Mouse (Mus musculus): Measurements from ENCODE around the gene 1700092M07Rik.

Gene 1700092M07Rik

DNA sequence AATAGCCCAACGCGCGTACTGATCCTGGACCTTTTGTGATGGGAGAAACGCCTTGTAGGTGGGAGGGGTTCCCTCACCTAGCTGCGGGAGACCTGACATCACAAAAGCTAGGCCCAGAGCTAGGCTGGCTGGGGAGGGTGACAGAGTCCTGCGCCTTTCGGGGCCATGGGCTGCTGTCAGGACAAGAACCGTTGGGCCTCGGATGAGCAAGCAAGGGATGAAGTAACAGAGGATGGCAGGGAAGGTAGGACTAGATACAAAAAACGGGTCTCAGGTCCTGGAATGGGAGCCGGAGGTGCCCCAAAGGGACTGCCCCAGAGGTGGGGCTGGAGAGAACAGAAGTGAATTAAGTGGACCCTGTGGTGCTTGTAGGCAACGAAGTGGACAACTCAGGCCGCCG is at the start of gene 1700092M07Rik:
TSS of gene 1700092M07Rik (plus strand) at position 116 of the 400 bp plus-strand sequence.
- DNase-seq = no peak

DNA sequence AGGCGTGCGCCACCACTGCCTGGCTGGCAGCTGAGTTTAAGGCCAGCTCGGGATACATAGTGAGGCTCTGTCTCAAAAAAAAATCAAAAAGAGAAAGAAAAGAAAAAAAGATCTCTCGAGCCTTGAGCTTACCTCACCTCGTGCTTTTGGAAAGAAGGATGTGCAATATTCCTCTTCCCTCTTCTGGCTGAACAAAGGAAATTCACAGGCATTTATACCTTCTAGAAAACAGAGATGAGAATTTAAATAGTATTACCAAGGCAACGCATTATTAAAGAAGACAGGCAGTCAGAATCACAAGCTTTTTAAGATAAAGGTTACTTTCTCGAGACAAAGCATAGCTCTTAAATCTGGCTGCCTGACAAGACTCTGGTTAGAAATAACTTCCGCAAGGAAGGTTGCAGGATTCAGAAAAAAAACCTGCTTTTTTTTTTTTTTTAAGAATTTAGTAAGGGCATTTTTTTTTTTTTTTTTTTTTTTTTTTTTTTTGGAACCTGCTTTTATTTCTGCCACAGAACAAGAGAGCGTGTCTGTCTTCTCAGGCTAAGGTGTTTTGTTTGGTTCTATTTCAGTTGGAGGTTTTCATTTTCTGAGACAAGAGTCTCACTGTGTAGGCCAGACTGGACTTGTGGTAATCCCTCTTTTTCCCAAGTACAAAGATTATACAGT is 48.5 kb upstream of the 1700092M07Rik start:
- no peak for DNase-seq

DNA sequence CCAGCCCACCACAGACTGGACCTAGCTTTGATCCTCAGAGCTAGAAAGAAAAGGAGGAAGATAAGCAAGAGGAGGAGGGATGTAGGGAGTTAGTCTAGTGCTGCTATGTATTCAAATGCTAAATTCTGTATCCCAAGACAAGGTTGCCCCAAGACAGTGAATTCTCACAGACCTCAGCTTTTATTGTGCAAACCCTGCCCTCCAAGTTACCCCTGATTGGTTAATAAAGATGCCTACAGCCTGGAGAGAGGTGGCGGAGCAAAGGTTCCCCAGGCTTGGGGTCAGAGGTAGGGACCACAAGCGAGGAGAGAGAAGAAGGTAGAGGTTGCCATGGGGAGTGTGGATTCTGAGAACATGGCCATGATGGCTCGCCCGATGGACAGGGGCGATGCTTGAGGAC is 47.8 kb upstream of the 1700092M07Rik start:
- no peak for DNase-seq

DNA sequence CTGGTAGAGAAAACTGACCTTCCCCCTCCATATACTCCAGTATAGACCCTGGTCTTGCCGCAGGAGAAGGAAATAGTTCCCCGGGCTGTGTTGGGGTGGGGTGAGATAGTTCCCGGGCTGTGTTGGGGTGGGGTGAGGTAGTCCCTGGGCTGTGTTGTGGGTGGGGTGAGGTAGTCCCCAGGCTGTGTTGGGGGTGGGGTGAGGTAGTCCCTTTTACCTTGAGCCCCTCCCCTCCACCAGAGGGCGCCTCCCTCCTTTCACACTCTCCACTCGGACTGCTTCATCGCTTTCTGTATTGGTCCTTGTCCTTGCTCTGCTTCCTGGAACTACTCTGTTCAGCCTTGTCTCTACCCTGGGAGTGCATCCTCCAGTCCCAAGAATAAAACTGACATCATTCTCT is 45.2 kb upstream of the 1700092M07Rik start:
- no peak for DNase-seq

DNA sequence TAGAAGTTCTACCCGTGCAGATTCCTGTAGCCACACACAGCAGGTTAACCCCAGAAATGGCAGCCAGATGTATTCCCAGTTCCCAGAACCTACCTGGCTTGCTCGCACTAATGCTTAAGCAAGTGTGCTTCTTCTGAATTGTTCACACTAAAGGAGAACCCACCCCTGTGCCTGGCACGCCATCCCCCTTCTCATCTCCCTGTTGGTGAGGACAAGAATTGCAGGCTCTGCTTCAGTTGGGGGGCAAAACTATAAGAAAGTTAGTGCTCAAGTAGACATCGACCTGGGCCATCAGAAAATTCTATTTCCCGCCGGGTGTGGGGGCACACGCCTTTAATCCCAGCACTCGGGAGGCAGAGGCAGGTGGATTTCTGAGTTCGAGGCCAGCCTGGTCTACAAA is 40.9 kb upstream of the 1700092M07Rik start:
- DNase-seq = no peak

DNA sequence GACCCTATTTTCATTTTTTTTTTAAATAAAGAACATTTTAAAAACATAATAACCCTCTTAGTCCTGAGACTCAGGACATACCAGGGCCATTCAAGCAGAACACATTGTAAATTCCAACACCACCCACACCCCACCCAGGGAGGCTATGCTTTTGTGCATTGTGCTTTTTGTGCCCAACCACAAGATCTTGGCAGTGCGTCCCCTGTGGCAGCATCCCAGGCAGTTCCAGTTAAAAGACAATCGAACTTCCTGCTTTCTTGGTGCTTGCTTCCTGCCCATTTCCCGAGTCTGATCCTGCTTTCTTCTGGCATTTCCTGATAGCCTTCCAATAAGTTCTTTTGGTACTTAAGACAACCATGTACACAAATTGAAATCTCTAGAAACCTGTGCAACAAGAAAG is 38.1 kb upstream of the 1700092M07Rik start:
- no peak for DNase-seq

DNA sequence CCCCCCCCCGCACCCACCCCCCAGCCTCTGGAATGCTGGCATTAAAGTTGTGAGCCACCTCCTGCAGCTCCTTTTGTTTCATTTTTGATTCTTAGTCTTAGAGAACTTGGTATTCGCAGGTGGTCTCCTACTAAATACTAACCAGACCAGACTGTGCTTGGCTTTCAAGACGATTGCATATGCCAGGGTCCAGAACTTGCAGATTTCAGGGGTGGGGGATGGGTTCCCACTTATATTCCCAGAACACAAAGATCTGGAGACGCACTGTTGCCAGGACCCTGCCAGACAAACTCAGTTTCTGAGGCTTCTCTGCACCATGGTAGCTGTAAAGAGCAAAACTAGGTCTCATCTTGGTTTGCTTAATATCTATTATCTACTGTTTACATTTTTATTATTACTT is 36.9 kb upstream of the 1700092M07Rik start:
- DNase-seq = no peak

DNA sequence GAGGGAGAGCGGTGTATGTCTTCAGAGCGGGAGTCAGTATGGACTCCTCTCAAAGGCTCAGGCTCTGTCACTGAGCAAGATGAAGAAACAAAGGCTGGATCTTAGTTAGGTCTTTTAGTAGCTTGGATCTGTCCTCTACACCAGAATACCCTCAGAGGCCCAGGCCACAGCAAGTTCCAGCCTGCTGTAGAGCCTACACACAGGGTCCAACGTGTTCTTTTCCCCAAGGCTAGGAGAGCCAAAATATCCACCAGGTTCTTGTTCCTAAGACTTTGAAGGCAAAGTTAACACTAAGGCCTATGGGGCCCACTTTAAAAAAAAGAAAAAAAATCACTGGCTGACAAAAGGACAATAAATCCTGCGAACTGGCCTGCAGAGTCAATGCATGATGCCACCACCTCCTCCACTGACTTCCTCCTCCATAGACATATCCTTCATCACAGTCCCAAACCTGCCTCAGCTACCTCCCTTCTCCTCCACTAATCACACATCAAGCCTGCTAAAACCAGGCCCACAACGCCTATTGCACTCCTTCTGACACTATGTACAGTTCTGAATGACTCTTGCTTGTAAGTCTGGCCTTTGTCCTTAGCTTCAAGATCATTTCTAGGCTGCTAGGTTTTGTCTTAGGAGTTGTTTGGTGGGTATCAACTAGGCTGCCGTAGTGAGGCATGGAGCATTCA is 35.4 kb upstream of the 1700092M07Rik start:
- DNase-seq = no peak

DNA sequence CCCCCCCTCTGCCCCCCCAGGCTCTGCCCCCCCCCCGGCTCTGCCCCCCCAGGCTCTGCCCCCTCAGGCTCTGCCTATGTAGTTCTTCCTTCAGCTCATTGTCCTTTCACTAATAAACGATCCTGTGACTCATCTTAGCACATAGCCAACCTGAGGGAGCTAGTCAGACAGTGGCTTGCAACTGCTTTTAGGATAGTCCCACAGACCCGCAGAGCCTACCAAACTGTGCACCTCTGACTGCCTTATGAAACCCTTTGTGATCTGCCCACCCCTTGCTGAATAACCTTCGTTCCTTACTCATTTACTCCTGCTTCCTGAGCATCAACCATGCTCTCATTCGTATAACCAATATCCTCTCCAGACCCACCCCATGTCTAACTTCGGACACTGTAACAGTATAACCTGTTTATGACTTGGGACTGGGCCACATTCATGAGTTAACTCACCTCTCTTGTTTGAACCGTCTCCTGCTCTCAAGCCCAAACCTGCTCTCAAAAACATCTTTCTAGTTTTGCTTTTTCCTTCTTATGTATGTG is 34.3 kb upstream of the 1700092M07Rik start:
- DNase-seq = no peak

DNA sequence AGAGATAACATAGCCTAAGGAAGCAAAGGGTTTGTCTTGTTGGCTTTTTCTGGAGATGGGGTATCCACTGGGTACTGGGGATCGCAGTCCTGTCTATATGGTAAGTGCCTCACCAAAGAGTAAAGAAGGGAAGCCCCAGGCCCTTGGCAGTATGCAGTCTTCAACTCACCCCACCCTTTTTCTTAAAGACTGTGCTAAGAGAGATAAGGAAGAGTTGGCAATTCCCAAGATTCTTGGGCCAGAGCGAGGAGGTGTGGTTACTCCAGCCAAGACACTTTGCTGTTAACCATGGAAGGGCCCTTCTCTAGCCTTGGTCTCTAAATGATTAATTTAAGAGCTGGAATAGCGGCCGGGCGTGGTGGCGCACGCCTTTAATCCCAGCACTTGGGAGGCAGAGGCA is 33.6 kb upstream of the 1700092M07Rik start:
- DNase-seq = no peak

DNA sequence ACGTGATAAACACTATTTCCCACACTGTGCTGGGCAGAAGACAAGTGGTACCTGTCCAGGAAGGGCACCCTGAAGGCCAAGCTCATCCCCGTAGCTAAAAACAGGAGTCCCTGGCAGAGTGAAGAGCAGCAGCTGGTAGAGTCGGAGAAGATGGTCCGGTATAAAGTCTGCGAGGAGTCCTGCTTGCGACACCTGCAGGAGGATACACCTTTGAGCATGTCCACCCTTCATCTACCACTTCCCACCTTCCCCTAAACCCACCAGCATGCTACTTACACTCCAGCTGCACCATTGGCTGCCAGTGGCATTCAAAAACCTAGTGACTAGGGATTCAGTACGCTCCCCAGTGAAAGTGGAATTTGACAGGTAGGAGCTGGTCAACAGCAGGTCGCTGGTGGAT is 31.6 kb upstream of the 1700092M07Rik start:
- DNase-seq = no peak

DNA sequence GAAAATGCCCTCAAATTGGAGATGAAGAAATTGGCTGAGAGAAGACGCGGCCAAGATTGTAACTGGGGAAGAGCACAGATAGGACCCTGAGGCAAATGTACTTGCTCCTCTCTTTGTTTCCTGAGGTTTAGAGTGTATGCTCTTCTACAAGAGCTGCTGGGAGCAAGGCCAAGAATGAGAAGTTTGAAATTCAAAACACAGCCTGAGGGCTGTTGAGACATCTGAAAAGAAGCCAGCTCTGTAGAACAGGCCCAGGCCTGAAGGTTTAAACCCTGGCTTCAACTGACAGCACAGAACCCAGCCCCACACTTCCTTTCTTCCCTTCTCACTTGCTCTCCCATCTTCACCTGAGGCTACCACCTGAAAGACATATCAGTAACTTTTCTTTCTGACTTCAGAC is 30.5 kb upstream of the 1700092M07Rik start:
- no peak for DNase-seq

DNA sequence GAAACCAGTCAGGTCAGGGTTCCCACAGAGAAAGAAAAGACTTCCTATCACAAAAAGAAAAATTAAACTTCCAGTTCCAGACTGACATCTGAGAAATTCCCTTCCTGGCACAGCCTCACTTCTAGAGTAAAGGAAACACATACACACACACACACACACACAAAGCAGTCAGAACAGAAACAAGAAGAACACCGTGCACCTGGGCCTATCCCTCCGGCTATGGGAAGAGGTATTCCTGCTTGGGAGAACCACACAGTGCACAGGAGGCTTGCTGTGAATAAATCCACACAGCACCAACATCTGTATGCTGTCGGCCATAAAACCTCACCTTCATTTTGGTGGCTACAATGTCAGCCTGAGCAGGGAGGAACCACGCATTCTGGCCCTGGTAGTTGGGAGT is 29.0 kb upstream of the 1700092M07Rik start:
- DNase-seq = no peak

DNA sequence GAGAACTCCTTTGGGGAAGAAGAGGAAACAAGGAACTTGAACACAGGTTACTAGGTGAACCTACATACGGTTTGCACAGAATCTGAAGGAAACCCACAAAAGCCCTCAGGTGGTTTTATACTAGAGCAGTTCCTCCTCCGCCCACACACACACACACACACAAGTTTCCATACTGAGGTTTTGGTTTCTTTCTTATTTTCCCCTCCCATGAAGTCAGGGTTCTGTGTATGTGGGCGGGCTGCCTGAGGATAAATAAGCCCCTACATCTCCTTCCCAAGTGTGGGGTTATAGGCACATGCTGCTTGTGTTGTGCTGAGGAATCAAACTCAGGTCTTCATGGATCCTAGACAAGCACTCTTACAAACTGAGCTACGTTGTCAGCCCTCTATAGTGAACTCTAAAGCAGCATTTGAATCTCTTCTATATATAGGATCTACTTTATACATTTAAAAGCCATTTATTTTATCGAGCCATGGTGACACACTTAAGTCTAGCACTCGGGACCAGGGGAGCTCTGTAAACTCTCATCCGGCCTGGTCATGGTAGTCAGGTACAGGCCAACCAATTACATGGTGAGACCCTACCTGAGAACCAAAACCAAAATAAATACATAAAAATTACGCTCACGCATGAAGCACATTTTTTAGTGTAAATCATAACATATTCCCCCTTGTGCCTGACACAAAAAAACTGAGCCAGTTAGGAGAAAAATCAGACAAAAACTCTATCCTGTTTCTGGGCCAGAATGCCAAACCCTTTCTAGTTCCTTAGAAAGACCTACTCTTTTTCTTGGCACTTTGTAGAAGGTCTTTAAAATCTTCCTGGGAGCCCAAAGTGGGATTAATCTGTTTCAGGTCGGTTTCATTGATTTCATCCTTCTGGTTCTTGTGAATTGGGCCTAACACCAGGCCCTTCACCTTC is 28.3 kb upstream of the 1700092M07Rik start:
- no peak for DNase-seq

DNA sequence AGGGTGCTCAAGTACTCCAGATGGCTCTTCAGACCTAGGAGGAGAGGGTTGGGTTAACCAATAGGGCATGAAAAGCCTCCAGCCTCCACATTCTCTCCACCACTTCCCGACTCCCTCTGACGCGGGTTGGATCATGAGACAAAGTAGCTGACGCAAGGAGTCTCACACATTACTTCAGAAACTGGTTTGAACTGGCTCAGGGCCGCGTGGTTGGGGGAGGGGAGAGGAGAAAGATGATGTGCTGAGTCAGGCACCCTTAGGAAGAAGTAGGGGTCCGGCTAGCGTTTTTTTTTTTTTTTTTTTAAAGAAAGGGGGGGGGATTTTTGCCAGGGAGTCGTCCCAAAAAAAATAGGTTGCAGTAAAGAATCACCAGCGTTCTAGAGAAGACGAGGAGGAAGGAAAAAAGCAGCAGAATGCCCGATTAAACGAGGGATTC is 27.6 kb upstream of the 1700092M07Rik start:
- DNase-seq = no peak

DNA sequence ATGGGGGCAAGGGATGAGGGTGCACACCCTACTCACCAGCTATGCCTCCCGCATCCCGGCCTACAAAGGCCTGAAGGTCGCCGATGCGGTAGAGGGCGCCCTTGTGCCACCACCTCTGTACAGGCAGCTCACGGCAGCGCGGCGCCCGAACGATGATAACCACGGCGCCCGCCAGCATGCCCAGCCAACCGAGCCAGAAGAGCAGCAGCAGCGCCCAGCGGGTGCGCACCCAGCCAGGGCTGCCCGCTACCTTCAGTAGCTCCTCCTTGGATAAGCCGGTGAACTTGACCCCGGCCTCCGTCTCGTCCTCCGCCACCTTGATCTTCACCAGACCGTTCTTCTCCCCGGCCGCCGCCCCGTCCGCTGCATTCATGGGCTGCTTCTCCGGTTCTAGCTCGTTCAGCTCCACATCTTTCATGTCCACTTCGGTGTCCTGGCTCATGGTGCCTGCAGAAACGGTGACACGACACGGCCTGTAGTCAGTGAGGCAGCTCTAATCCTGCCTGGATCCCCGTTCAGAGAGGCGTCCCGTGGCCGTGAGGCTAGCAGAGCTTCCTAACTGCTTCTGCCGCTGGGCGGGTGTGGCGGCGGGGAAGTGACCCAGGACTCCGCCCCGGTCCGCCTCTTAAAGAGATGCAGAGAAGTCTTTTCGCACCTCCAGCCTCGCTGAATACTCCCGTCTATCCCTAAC is 27.1 kb upstream of the 1700092M07Rik start:
- DNase-seq = peak; percentile 88

DNA sequence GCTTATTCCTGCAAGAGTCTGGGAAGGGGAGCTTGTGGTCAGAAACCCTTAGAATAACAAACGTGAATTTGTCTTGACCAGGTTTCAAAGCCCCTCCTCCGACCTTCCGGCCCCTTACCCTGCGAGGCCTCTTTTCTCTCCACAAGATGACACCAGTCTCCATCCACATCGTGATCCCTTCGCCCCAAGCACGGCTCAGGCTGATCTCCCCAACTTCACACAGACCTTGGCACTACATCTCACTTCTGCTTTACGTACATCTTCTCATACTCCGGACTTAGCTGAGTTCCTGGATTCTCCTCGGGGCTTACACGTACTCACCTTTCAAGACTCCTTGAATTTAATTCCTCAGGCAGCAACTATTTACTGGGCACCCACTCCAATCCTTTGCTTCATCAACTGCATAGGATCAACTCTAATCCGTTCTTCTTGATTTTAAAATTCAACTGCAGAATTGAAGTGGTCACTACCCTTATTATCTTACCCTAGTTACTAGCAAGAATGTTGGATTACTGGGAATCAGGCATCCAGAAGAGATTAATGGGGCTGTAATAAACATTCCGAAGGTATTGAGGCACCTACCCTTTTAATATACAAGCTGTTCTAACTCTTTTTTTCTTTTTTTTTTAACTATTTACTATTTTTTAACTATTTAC is 26.4 kb upstream of the 1700092M07Rik start:
- no peak for DNase-seq

DNA sequence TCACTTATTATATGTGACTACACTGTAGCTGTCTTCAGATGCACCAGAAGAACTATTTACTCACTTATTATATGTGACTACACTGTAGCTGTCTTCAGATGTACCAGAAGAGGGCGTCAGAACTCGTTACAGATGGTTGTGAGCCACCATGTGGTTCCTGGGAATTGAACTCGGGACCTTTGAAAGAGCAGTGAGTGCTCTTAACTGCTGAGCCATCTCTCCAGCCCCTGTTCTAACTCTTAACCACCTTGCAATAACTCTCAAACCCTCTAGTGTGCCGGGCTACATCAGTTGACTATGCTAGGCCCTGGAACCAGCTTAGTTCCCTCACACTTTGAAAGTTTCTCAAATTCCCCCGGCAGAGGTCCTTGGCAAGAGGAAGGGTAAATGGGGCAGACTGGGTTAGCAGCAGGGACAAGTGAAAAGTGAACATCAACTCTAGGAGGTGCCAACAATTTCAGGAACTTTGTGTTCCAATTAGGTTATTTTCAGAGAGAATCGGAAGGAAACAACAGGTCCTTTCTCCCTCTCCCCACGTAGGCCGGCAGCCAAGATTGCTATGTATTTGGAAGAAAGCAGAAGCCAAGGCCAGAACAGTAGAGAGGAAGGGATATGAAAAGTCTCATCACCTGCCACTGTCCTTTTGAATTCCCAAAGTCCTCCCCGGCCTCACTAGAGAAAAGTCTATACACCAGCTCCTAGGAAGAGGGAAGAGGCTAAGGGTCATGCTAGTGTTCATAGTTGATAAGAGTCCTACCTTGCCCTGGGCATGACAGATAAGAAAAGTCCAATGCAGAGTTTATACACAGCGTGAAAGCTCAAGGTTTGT is 25.7 kb upstream of the 1700092M07Rik start:
- no peak for DNase-seq

DNA sequence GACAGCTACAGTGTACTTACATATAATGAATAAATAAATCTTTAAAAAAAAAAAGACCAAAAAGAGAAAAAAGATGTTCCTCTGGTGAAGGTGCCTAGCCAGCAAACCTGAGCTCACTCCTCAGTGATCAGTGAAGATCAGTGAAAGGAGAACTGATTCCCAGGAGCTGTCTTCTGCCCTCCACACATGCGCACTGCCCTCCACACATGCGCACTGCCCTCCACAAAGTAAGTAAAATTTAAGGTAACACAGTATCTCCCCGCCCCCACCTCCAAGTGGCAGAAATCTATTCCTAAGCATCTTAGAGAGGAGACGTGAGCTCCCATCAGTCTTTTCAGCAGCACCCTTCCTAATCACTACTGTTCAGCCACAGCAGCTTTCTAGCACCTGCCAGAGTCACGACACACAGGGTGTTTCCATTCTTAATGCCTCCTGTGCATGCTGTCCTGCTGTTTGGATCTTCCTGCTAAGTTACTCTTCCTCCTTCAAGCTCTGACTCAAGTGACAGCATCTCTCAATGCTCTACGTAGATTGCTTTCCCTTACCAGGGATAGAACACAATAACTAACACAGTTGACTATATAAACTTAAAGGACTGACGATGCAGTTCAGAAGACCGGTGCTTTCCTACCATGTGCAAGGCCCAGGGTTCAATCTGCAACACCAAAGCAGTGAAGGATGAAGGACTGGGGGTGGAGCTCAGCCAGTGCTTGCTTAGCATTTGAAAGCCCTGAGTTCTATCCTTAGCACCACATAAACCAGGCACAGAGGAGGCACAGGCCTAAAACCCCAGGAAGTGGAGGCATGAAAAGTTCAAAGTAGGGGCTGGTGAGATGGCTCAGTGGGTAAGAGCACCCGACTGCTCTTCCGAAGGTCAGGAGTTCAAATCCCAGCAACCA is 24.4 kb upstream of the 1700092M07Rik start:
- no peak for DNase-seq

Data from cerebellum, adult 8-10 months (tissue).